Comparison of ENCODE assay signal across 26 mouse cellular contexts in genomic region chr9:102078238-102078637, GRCm38 (mm10).
A peak's percentile ranks its signal among the peaks of the same experiment; 100 is the strongest.
DNase-seq lines count a peak whose midpoint lies in the region; ATAC-seq and TF ChIP-seq lines count a peak whose summit lies in the region.
"Had no signal": no experiment of that assay in that cellular context is flagged by ENCODE, and none has a peak within 500 bp of the region (broad histone marks: within the 10 kb centered on the region; RNA-seq: fewer than 3 reads in every experiment).

No protein-coding gene starts in this region.

- no peaks in the 10 kb centered on the region for H3K36me3 ChIP-seq in midbrain, postnatal 0 days (ENCODE audit: insufficient read depth, low read length)
- no peaks in the 10 kb centered on the region for H3K36me3 ChIP-seq in midbrain, embryonic 13.5 days
- H3K36me3 ChIP-seq: forebrain, embryonic 10.5 days; heart, embryonic 10.5 days; heart, embryonic 13.5 days; hindbrain, embryonic 12.5 days; hindbrain, embryonic 15.5 days; intestine, embryonic 15.5 days had no signal

- TF ChIP-seq CTCF in left cerebral cortex, adult 2 months (IDR thresholded peaks at IDR 0.05): peak; percentile 26
- peak; percentile 62 for TF ChIP-seq CTCF in midbrain, postnatal 0 days (IDR thresholded peaks at IDR 0.05)

- H3K4me2 ChIP-seq in midbrain, postnatal 0 days (ENCODE audit: low read depth, low read length, poor library complexity, severe bottlenecking): no peak overlapping the region
- no peak overlapping the region for H3K4me2 ChIP-seq in midbrain, embryonic 13.5 days (replicated peaks)
- H3K4me2 ChIP-seq: heart, embryonic 13.5 days; hindbrain, embryonic 12.5 days; hindbrain, embryonic 15.5 days; intestine, embryonic 15.5 days had no signal

- WGBS in midbrain, postnatal 0 days: 85% methylated on average over 6 of the region's 6 CpGs
- 92% methylated on average over 6 of the region's 6 CpGs for WGBS in midbrain, embryonic 13.5 days

- H3K27me3 ChIP-seq in midbrain, postnatal 0 days (ENCODE audit: insufficient read depth, low read length): no peaks in the 10 kb centered on the region
- no peaks in the 10 kb centered on the region for H3K27me3 ChIP-seq in midbrain, embryonic 13.5 days
- H3K27me3 ChIP-seq: hindbrain, embryonic 12.5 days; hindbrain, embryonic 15.5 days; intestine, embryonic 15.5 days had no signal

- H3K4me1 ChIP-seq in midbrain, postnatal 0 days (ENCODE audit: insufficient read depth, low read length): peaks cover 8% of the 10 kb centered on the region; the same call in 1 of the 2 replicates
- H3K4me1 ChIP-seq in midbrain, embryonic 13.5 days (replicated peaks): peaks cover 26% of the 10 kb centered on the region
- H3K4me1 ChIP-seq: heart, embryonic 10.5 days; intestine, embryonic 15.5 days had no signal

- H3K4me3 ChIP-seq in left cerebral cortex, adult 2 months: no peak overlapping the region
- no peak overlapping the region for H3K4me3 ChIP-seq in midbrain, postnatal 0 days (ENCODE audit: low read depth, low read length)
- H3K4me3 ChIP-seq in midbrain, embryonic 13.5 days (replicated peaks): no peak overlapping the region
- H3K4me3 ChIP-seq: forebrain, embryonic 10.5 days; heart, adult 2 months; heart, embryonic 10.5 days; heart, embryonic 13.5 days; hindbrain, embryonic 12.5 days; hindbrain, embryonic 15.5 days; intestine, embryonic 15.5 days had no signal

- H3K9me3 ChIP-seq in midbrain, postnatal 0 days (ENCODE audit: low read length): no peaks in the 10 kb centered on the region
- H3K9me3 ChIP-seq in midbrain, embryonic 13.5 days: no peaks in the 10 kb centered on the region
- H3K9me3 ChIP-seq: forebrain, embryonic 10.5 days; heart, embryonic 10.5 days; heart, embryonic 13.5 days; hindbrain, embryonic 12.5 days; hindbrain, embryonic 15.5 days; intestine, embryonic 15.5 days had no signal

- H3K9ac ChIP-seq in midbrain, postnatal 0 days (replicated peaks; ENCODE audit: low read length, poor library complexity, severe bottlenecking): no peak overlapping the region
- H3K9ac ChIP-seq in midbrain, embryonic 13.5 days (replicated peaks): no peak overlapping the region
- H3K9ac ChIP-seq: heart, embryonic 13.5 days; hindbrain, embryonic 12.5 days; hindbrain, embryonic 15.5 days; intestine, embryonic 15.5 days had no signal

- no peak overlapping the region for H3K27ac ChIP-seq in left cerebral cortex, adult 2 months
- no peak overlapping the region for H3K27ac ChIP-seq in midbrain, postnatal 0 days (ENCODE audit: low read depth, low read length)
- H3K27ac ChIP-seq in midbrain, embryonic 13.5 days: no peak overlapping the region
- H3K27ac ChIP-seq: forebrain, embryonic 10.5 days; heart, adult 2 months; heart, embryonic 10.5 days; heart, embryonic 13.5 days; hindbrain, embryonic 12.5 days; hindbrain, embryonic 15.5 days; intestine, embryonic 15.5 days had no signal

- no peak for DNase-seq in frontal cortex, postnatal 25 days (ENCODE audit: low spot score in 2 of 2)
- no peak for DNase-seq in left cerebral cortex, adult 2 months (ENCODE audit: extremely low spot score in 1 of 2, low spot score in 2 of 2)
- no peak for DNase-seq in left cerebral cortex, postnatal 4 days
- peak; percentile 41 for DNase-seq in midbrain, postnatal 0 days (ENCODE audit: low spot score)
- DNase-seq in thymus, postnatal 0 days (ENCODE audit: low spot score): no peak
- DNase-seq: adrenal gland, adult 2 months; adrenal gland, postnatal 14 days; cerebellum, adult 11-12 months; cerebellum, adult 8-10 months; cerebellum, postnatal 10 days; cerebellum, postnatal 36 days; gastrocnemius, postnatal 10 days; gastrocnemius, postnatal 36 days; heart, adult 2 months; heart, postnatal 14 days; heart, postnatal 4 days had no signal

- intact Hi-C loops in left cerebral cortex, adult 2 months (cut with DNase I): no loop called here
- intact Hi-C loops in left cerebral cortex, postnatal 4 days (cut with DNase I): no loop called here

- ATAC-seq in frontal cortex, adult (ENCODE audit: low TSS enrichment): peak; percentile 74; the same call in 1 of the 2 replicates
- ATAC-seq in midbrain, postnatal 0 days (ENCODE audit: low FRiP score): no peak
- no peak for ATAC-seq in midbrain, embryonic 13.5 days
- ATAC-seq: CD4-positive, CD25-positive, alpha-beta regulatory T cell, adult 4 months; forebrain, embryonic 16.5 days; intestine, embryonic 15.5 days had no signal
